Mouse (Mus musculus): ENCODE results near the gene Gm20388.

DNA sequence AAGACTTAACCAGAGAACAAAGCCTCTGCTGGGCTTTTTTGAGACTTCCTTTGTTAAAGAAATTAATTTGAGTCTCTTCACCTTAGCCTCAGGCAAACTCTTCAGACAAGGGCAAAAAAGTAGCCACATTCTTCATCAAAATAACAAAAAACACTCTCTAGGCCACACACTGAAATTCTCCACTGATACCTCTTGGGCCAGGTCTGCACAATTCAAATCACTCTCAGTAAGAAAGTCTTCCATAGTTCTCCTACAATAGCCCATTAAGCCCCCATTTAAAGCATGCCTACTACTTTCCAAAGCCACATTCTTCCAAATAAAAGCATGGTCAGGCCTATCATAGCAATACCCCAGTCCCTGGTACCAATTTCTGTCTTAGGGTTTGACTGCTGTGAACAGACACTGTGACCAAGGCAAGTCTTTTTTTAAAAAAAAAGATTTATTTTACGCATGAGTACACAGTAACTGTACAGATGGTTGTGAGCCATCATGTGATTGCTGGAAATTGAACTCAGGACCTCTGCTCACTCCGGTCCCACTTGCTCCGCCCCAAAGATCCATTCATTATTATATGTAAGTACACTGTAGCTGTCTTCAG is 4101.4 kb downstream of the Gm20388 start:
- TF ChIP-seq EP300 (IDR thresholded peaks at IDR 0.05; ENCODE audit: low read depth), result no peak
- TF ChIP-seq CTCF (IDR thresholded peaks at IDR 0.05; ENCODE audit: low read depth), result no peak
